Mouse (Mus musculus) adrenal gland, postnatal 25 days (tissue): ENCODE measurements around the gene Fam214a. TPM values are rescaled to one million over a fixed set of nuclear protein-coding genes. Genes with fewer than 3 reads are reported as not detected.
"Not testable (repeated sequence)": the region's sequence is repeated elsewhere in the genome, so short reads cannot be mapped to it uniquely, and the experiment has no call there.

Experiments used
- DNase-seq: peaks from one replicate; pipeline ENCODE4 v3.0.0; 2021; ENCODE audit warnings: mixed read lengths
- total RNA-seq: library from RNA; stranded (reverse); gene quantifications from 2 replicates; pipeline ENCODE4 v1.2.3, GENCODE M21; 2021

Fam214a gene
- total RNA-seq, 1 experiment from 2014 or later, result 125 TPM

GRCm38 (mm10) chr9:74981663-74982111 lies 29.0 kb downstream of the Fam214a start:
- no peak for DNase-seq

- no peak for DNase-seq
Measured at GRCm38 (mm10) chr9:74982193-74982592, 29.5 kb downstream of the Fam214a start.

GRCm38 (mm10) chr9:74982722-74983121 lies 30.0 kb downstream of the Fam214a start:
- DNase-seq, result not testable (repeated sequence)

GRCm38 (mm10) chr9:74985173-74985715 lies 32.6 kb downstream of the Fam214a start:
- DNase-seq, result no peak

- no peak for DNase-seq
Measured at GRCm38 (mm10) chr9:74985770-74986169, 33.1 kb downstream of the Fam214a start.

- no peak for DNase-seq
Measured at GRCm38 (mm10) chr9:74988893-74989460, 36.3 kb downstream of the Fam214a start.

- DNase-seq, result no peak
Measured at GRCm38 (mm10) chr9:74989990-74990389, 37.3 kb downstream of the Fam214a start.

GRCm38 (mm10) chr9:74994611-74995257 lies 42.0 kb downstream of the Fam214a start:
- DNase-seq, result no peak

- no peak for DNase-seq
Measured at GRCm38 (mm10) chr9:74996349-74996748, 43.7 kb downstream of the Fam214a start.

- DNase-seq, result no peak
Measured at GRCm38 (mm10) chr9:74997976-74998375, 45.3 kb downstream of the Fam214a start.

- peak; percentile 37 for DNase-seq
Measured at GRCm38 (mm10) chr9:75001006-75001405, 48.3 kb downstream of the Fam214a start.

GRCm38 (mm10) chr9:75001611-75002204 lies 49.0 kb downstream of the Fam214a start:
- DNase-seq, result peak; percentile 54

GRCm38 (mm10) chr9:75002262-75002661 lies 49.6 kb downstream of the Fam214a start:
- peak; percentile 52 for DNase-seq

GRCm38 (mm10) chr9:75004203-75004602 lies 51.5 kb downstream of the Fam214a start:
- DNase-seq, result peak; percentile 58

GRCm38 (mm10) chr9:75016591-75016990 lies 63.9 kb downstream of the Fam214a start:
- DNase-seq, result no peak

GRCm38 (mm10) chr9:75019181-75019580 lies 66.5 kb downstream of the Fam214a start:
- no peak for DNase-seq

GRCm38 (mm10) chr9:75019592-75019991 lies 66.9 kb downstream of the Fam214a start:
- DNase-seq, result no peak

- no peak for DNase-seq
Measured at GRCm38 (mm10) chr9:75020561-75020960, 67.9 kb downstream of the Fam214a start.

- no peak for DNase-seq
Measured at GRCm38 (mm10) chr9:75022546-75022945, 69.9 kb downstream of the Fam214a start.

GRCm38 (mm10) chr9:75023150-75023894 lies 70.6 kb downstream of the Fam214a start:
- DNase-seq, result no peak

GRCm38 (mm10) chr9:75024089-75024488 lies 71.4 kb downstream of the Fam214a start:
- no peak for DNase-seq

- DNase-seq, result no peak
Measured at GRCm38 (mm10) chr9:75025689-75026088, 73.0 kb downstream of the Fam214a start.

GRCm38 (mm10) chr9:75032408-75032807 lies 79.7 kb downstream of the Fam214a start:
- DNase-seq, result no peak
